Mouse (Mus musculus): Measurements from ENCODE around the gene Zfand6. TPM values are rescaled to one million over a fixed set of nuclear protein-coding genes. Genes with fewer than 3 reads are reported as not detected.

Gene Zfand6
- polyA plus RNA-seq (2016; fragmentation: Nextera tagmentation; extraction: Ambion mirVana), result 195 and 198 TPM in 2 replicates

DNA sequence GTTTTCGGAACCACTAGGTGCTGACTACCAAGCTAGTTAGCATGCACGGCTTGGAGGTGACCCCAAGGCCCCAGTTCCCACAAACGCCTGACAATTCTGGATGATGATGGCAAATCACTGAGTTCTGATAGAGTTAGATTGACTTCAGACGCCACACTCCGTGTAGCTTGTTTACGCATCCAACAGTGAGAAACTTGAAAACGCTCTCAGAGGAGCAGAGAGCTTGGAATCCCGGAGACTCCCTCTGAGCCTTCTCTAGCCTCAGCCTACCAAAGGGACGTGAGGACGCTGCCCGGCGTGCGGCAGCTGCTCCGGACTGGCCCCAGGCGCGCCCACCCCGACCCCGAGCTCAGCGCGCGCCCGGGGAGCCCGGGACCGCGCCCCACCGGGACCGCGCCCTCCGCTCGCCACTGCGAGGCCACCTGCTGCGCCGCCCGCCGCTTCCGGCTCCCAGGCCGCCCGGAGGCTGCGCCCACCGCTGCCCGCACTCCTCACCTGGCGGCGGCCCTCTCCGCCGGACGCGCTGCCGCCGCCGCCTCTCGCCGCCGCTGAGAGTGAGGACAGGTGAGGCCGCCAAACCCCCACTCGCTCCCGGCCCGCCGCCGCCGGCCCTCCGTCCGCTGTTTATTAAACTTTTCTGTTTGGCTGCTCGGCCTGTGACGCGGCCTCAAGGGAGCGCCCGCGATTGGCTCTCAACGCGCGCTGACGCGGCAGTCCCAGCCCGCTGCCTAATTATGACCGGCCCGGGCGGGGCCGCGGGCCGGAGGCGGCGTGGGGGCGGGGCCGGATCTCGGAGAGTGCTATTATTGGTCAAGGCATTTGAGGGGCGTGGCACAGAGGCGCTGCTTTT, at the start of gene Zfand6:
Gene Zfand6, minus strand, starts transcription at position 709 of the 850 bp plus-strand sequence.
- Histone ChIP-seq H3K9ac (peak within 1 kb of the TSS; percentile 77), H3K27me3 (no peaks in the 10 kb centered on the region), H3K27ac (peak within 1 kb of the TSS; percentile 82), H3K4me3 (peak within 1 kb of the TSS; percentile 91), H3K36me3 (no peaks in the 10 kb centered on the region), H3K4me2 (replicated peaks) (peak within 1 kb of the TSS; percentile 64), H3K4me1 (no peaks in the 10 kb centered on the region), H3K9me3 (no peaks in the 10 kb centered on the region)
- peak; percentile 98 for ATAC-seq (ENCODE audit: insufficient number of reproducible peaks, insufficient read depth, low FRiP score, low TSS enrichment)
- WGBS, result under 1% methylated on average over 79 of the region's 87 CpGs

DNA sequence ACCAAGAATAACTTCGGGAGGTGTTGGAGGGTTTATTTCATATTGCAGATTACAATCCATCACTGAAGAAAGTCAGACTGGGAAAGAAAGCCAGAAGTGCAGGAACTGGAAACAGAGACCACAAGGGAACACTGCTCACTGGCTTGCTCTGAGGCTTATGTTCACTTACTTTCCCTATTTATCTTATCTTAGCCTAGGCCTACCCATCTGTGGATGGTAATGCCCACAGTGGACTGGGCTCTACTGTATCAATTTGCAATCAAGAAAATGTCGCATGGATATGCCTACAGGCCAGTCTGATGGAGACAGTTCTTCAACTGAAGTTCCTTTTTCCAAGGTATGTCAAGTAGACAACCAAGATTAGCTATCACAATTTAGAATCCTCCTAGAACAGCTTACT, 47.0 kb upstream of the Zfand6 start:
- no peak overlapping the region for H3K9ac ChIP-seq
- no peak overlapping the region for H3K27ac ChIP-seq
- no peak overlapping the region for H3K4me2 ChIP-seq (replicated peaks)
- no peak overlapping the region for H3K4me3 ChIP-seq
- WGBS, result 87% methylated on average over 2 of the region's 2 CpGs
- ATAC-seq (ENCODE audit: insufficient number of reproducible peaks, insufficient read depth, low FRiP score, low TSS enrichment), result no peak
- H3K4me1 ChIP-seq, result no peaks in the 10 kb centered on the region
- H3K27me3 ChIP-seq, result no peaks in the 10 kb centered on the region
- no peaks in the 10 kb centered on the region for H3K9me3 ChIP-seq
- H3K36me3 ChIP-seq, result no peaks in the 10 kb centered on the region

- no peak overlapping the region for H3K4me2 ChIP-seq (replicated peaks)
- H3K27ac ChIP-seq, result no peak overlapping the region
- 52% methylated on average over 1 of the region's 1 CpGs for WGBS
- H3K4me3 ChIP-seq, result no peak overlapping the region
- ATAC-seq (ENCODE audit: insufficient number of reproducible peaks, insufficient read depth, low FRiP score, low TSS enrichment), result no peak
- H3K36me3 ChIP-seq, result no peaks in the 10 kb centered on the region
- no peaks in the 10 kb centered on the region for H3K4me1 ChIP-seq
- H3K9me3 ChIP-seq, result no peaks in the 10 kb centered on the region
- H3K27me3 ChIP-seq, result no peaks in the 10 kb centered on the region
- no peak overlapping the region for H3K9ac ChIP-seq
These were observed 43.3 kb upstream of the Zfand6 start for GRCm38 (mm10) chr7:84733038-84733437.

DNA sequence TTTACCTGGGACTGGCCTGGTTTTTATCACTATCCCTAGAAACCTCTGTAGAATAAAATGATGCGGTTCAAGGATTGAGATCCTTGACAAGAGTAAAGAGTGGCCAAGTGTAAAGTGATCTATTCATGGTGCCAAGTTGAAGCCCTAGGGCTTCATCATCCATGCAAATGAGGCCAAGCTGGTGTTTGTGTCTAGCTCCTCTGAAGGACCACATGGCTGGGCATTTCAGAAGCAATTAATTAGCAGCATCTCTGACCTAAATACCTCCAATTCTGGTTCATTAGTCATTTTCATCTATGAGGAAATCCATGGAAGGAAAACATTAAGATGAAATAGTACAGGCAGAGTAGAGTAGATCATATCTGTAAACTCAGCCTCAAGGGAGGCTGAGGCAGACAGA, 42.3 kb upstream of the Zfand6 start:
- H3K4me2 ChIP-seq (replicated peaks), result no peak overlapping the region
- H3K4me1 ChIP-seq, result no peaks in the 10 kb centered on the region
- no peak for ATAC-seq (ENCODE audit: insufficient number of reproducible peaks, insufficient read depth, low FRiP score, low TSS enrichment)
- H3K36me3 ChIP-seq, result no peaks in the 10 kb centered on the region
- H3K27ac ChIP-seq, result no peak overlapping the region
- WGBS, result 92% methylated on average over 1 of the region's 1 CpGs
- no peaks in the 10 kb centered on the region for H3K27me3 ChIP-seq
- H3K9ac ChIP-seq, result no peak overlapping the region
- no peaks in the 10 kb centered on the region for H3K9me3 ChIP-seq
- no peak overlapping the region for H3K4me3 ChIP-seq

- Histone ChIP-seq H3K4me2 (replicated peaks) (no peak overlapping the region), H3K27ac (no peak overlapping the region), H3K27me3 (no peaks in the 10 kb centered on the region), H3K36me3 (no peaks in the 10 kb centered on the region), H3K4me1 (no peaks in the 10 kb centered on the region), H3K4me3 (no peak overlapping the region), H3K9me3 (no peaks in the 10 kb centered on the region), H3K9ac (no peak overlapping the region)
- WGBS, result 77% methylated on average over 3 of the region's 3 CpGs
- ATAC-seq (ENCODE audit: insufficient number of reproducible peaks, insufficient read depth, low FRiP score, low TSS enrichment), result no peak
These were observed 41.3 kb upstream of the Zfand6 start for GRCm38 (mm10) chr7:84731076-84731475.

GRCm38 (mm10) chr7:84722804-84723459, 33.2 kb upstream of the Zfand6 start:
- no peaks in the 10 kb centered on the region for H3K27me3 ChIP-seq
- H3K4me1 ChIP-seq, result no peaks in the 10 kb centered on the region
- H3K9ac ChIP-seq, result no peak overlapping the region
- H3K27ac ChIP-seq, result no peak overlapping the region
- no peak overlapping the region for H3K4me2 ChIP-seq (replicated peaks)
- no peak for ATAC-seq (ENCODE audit: insufficient number of reproducible peaks, insufficient read depth, low FRiP score, low TSS enrichment)
- H3K9me3 ChIP-seq, result no peaks in the 10 kb centered on the region
- 80% methylated on average over 7 of the region's 7 CpGs for WGBS
- no peaks in the 10 kb centered on the region for H3K36me3 ChIP-seq
- H3K4me3 ChIP-seq, result no peak overlapping the region

DNA sequence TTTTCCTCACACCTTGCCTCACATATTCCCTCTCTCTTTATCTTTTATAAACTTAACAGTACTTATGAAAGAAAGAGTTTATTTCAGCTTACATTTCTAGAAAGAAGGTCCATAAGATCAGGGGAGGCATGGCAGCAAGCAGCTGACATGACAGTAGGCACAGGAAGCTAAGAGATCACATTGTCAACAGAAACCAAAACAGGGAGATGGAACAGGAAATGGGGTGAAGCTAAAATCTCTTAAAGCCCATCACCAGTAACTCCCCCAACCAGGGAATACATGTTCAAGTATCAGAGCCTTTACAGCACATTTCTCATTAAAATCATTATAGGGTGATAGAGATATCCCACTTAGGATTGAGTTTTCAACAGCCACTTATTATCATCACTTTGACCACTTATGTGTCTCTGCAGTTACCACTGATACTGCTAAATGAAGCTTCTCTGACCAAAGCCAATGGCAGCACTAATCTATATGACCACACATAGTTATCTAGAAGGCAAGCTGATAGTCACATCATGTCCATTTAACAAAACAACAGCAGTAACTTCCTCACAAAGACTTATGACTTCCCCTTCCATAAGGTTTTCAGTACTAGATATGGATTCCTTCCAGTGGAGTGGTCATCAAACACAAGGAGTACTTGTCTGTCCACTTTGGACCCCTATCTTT, 20.7 kb upstream of the Zfand6 start:
- Histone ChIP-seq H3K9ac (no peak overlapping the region), H3K27ac (no peak overlapping the region), H3K4me3 (no peak overlapping the region), H3K4me1 (no peaks in the 10 kb centered on the region), H3K27me3 (no peaks in the 10 kb centered on the region), H3K4me2 (replicated peaks) (no peak overlapping the region), H3K36me3 (no peaks in the 10 kb centered on the region), H3K9me3 (no peaks in the 10 kb centered on the region)
- ATAC-seq (ENCODE audit: insufficient number of reproducible peaks, insufficient read depth, low FRiP score, low TSS enrichment), result no peak

GRCm38 (mm10) chr7:84706877-84707276, 17.1 kb upstream of the Zfand6 start:
- Histone ChIP-seq H3K27ac (no peak overlapping the region), H3K4me1 (no peaks in the 10 kb centered on the region), H3K36me3 (no peaks in the 10 kb centered on the region), H3K9me3 (no peaks in the 10 kb centered on the region), H3K4me2 (replicated peaks) (no peak overlapping the region), H3K27me3 (no peaks in the 10 kb centered on the region), H3K9ac (no peak overlapping the region), H3K4me3 (no peak overlapping the region)
- ATAC-seq (ENCODE audit: insufficient number of reproducible peaks, insufficient read depth, low FRiP score, low TSS enrichment), result no peak
- WGBS, result 84% methylated on average over 3 of the region's 3 CpGs

GRCm38 (mm10) chr7:84690101-84690509, 346 bp upstream of the Zfand6 start:
- Histone ChIP-seq H3K27ac (no peak overlapping the region), H3K4me3 (peak overlapping the region; percentile 91), H3K4me2 (replicated peaks) (peak overlapping the region; percentile 64), H3K27me3 (no peaks in the 10 kb centered on the region), H3K4me1 (no peaks in the 10 kb centered on the region), H3K36me3 (no peaks in the 10 kb centered on the region), H3K9me3 (no peaks in the 10 kb centered on the region), H3K9ac (0 out of 2 replicates have a peak overlapping the region, but pooled peaks have one; percentile 25)
- WGBS, result 3% methylated on average over 19 of the region's 19 CpGs
- ATAC-seq (ENCODE audit: insufficient number of reproducible peaks, insufficient read depth, low FRiP score, low TSS enrichment), result peak; percentile 82

- WGBS, result 76% methylated on average over 12 of the region's 12 CpGs
- no peak overlapping the region; the same call in 1 of the 2 replicates for H3K4me2 ChIP-seq (replicated peaks)
These were observed 1.8 kb downstream of the Zfand6 start for GRCm38 (mm10) chr7:84687653-84688580.

GRCm38 (mm10) chr7:84686380-84686779, 3.4 kb downstream of the Zfand6 start:
- H3K27ac ChIP-seq, result no peak overlapping the region
- no peak overlapping the region for H3K9ac ChIP-seq
- H3K36me3 ChIP-seq, result no peaks in the 10 kb centered on the region
- no peaks in the 10 kb centered on the region for H3K4me1 ChIP-seq
- no peaks in the 10 kb centered on the region for H3K27me3 ChIP-seq
- no peaks in the 10 kb centered on the region for H3K9me3 ChIP-seq
- H3K4me2 ChIP-seq (replicated peaks), result no peak overlapping the region
- ATAC-seq (ENCODE audit: insufficient number of reproducible peaks, insufficient read depth, low FRiP score, low TSS enrichment), result no peak
- no peak overlapping the region for H3K4me3 ChIP-seq
- 78% methylated on average over 2 of the region's 2 CpGs for WGBS

More at GRCm38 (mm10) chr7:84687653-84688580, 1.8 kb downstream of the Zfand6 start:
- Histone ChIP-seq H3K4me1 (no peaks in the 10 kb centered on the region), H3K27me3 (no peaks in the 10 kb centered on the region), H3K27ac (no peak overlapping the region), H3K9ac (no peak overlapping the region), H3K4me3 (no peak overlapping the region), H3K36me3 (no peaks in the 10 kb centered on the region), H3K9me3 (no peaks in the 10 kb centered on the region)
- ATAC-seq (ENCODE audit: insufficient number of reproducible peaks, insufficient read depth, low FRiP score, low TSS enrichment), result no peak

All from embryonic facial prominence, embryonic 12.5 days (tissue).